Mouse (Mus musculus): ENCODE measurements at regions not wholly inside any gene's neighbourhood (a gene's known extent, or its start where the extent isn't known, plus 50 kb on each side); places are given as distances from the start of the nearest gene placed in this dataset.

GRCm38 (mm10) chr10:126664408-126665083, 236.6 kb downstream of the Atp23 start:
- Histone ChIP-seq H3K27ac (ENCODE audit: low read depth, low read length) (no peak overlapping the region), H3K9ac (ENCODE audit: low read depth, low read length) (no peak overlapping the region), H3K4me2 (replicated peaks; ENCODE audit: low read depth, low read length) (no peak overlapping the region), H3K27me3 (ENCODE audit: control insufficient read depth, insufficient read depth, low read length) (no peaks in the 10 kb centered on the region), H3K9me3 (ENCODE audit: control insufficient read depth, low read length) (peaks cover 4% of the 10 kb centered on the region; the same call in 1 of the 2 replicates), H3K4me3 (ENCODE audit: low read length) (no peak overlapping the region), H3K4me1 (ENCODE audit: control insufficient read depth, insufficient read depth, low read length) (no peaks in the 10 kb centered on the region), H3K36me3 (ENCODE audit: control insufficient read depth, insufficient read depth, low read length) (no peaks in the 10 kb centered on the region)
- no peak for ATAC-seq (ENCODE audit: low FRiP score, low TSS enrichment)
- 81% methylated on average over 13 of the region's 13 CpGs for WGBS

GRCm38 (mm10) chr10:126663461-126664013, 237.6 kb downstream of the Atp23 start:
- WGBS: 72% methylated on average over 15 of the region's 15 CpGs
- Histone ChIP-seq H3K27ac (ENCODE audit: low read depth, low read length) (no peak overlapping the region), H3K4me3 (ENCODE audit: low read length) (no peak overlapping the region), H3K36me3 (ENCODE audit: control insufficient read depth, insufficient read depth, low read length) (no peaks in the 10 kb centered on the region), H3K9ac (ENCODE audit: low read depth, low read length) (no peak overlapping the region), H3K4me2 (replicated peaks; ENCODE audit: low read depth, low read length) (no peak overlapping the region), H3K4me1 (ENCODE audit: control insufficient read depth, insufficient read depth, low read length) (no peaks in the 10 kb centered on the region), H3K27me3 (ENCODE audit: control insufficient read depth, insufficient read depth, low read length) (no peaks in the 10 kb centered on the region), H3K9me3 (ENCODE audit: control insufficient read depth, low read length) (peaks cover 4% of the 10 kb centered on the region; the same call in 1 of the 2 replicates)
- ATAC-seq (ENCODE audit: low FRiP score, low TSS enrichment): no peak

- Histone ChIP-seq H3K4me1 (ENCODE audit: control insufficient read depth, insufficient read depth, low read length) (no peaks in the 10 kb centered on the region), H3K27ac (ENCODE audit: low read depth, low read length) (no peak overlapping the region), H3K9ac (ENCODE audit: low read depth, low read length) (no peak overlapping the region), H3K36me3 (ENCODE audit: control insufficient read depth, insufficient read depth, low read length) (no peaks in the 10 kb centered on the region), H3K4me2 (replicated peaks; ENCODE audit: low read depth, low read length) (no peak overlapping the region), H3K4me3 (ENCODE audit: low read length) (no peak overlapping the region), H3K27me3 (ENCODE audit: control insufficient read depth, insufficient read depth, low read length) (no peaks in the 10 kb centered on the region), H3K9me3 (ENCODE audit: control insufficient read depth, low read length) (peaks cover 4% of the 10 kb centered on the region; the same call in 1 of the 2 replicates)
- ATAC-seq (ENCODE audit: low FRiP score, low TSS enrichment): no peak
- 91% methylated on average over 6 of the region's 6 CpGs for WGBS
Measured at GRCm38 (mm10) chr10:126662765-126663164, 238.4 kb downstream of the Atp23 start.

GRCm38 (mm10) chr10:126661095-126661615, 240.0 kb downstream of the Atp23 start:
- H3K4me2 ChIP-seq (replicated peaks; ENCODE audit: low read depth, low read length): no peak overlapping the region
- no peaks in the 10 kb centered on the region for H3K27me3 ChIP-seq (ENCODE audit: control insufficient read depth, insufficient read depth, low read length)
- peaks cover 4% of the 10 kb centered on the region; the same call in 1 of the 2 replicates for H3K9me3 ChIP-seq (ENCODE audit: control insufficient read depth, low read length)
- no peaks in the 10 kb centered on the region for H3K4me1 ChIP-seq (ENCODE audit: control insufficient read depth, insufficient read depth, low read length)
- no peak overlapping the region for H3K27ac ChIP-seq (ENCODE audit: low read depth, low read length)
- H3K36me3 ChIP-seq (ENCODE audit: control insufficient read depth, insufficient read depth, low read length): no peaks in the 10 kb centered on the region
- H3K4me3 ChIP-seq (ENCODE audit: low read length): no peak overlapping the region
- ATAC-seq (ENCODE audit: low FRiP score, low TSS enrichment): no peak
- 62% methylated on average over 5 of the region's 5 CpGs for WGBS
- no peak overlapping the region for H3K9ac ChIP-seq (ENCODE audit: low read depth, low read length)

GRCm38 (mm10) chr10:126660024-126660423, 241.1 kb downstream of the Atp23 start:
- Histone ChIP-seq H3K4me3 (ENCODE audit: low read length) (no peak overlapping the region), H3K27ac (ENCODE audit: low read depth, low read length) (no peak overlapping the region), H3K27me3 (ENCODE audit: control insufficient read depth, insufficient read depth, low read length) (no peaks in the 10 kb centered on the region), H3K4me2 (replicated peaks; ENCODE audit: low read depth, low read length) (no peak overlapping the region), H3K9me3 (ENCODE audit: control insufficient read depth, low read length) (peaks cover 4% of the 10 kb centered on the region; the same call in 1 of the 2 replicates), H3K36me3 (ENCODE audit: control insufficient read depth, insufficient read depth, low read length) (no peaks in the 10 kb centered on the region), H3K9ac (ENCODE audit: low read depth, low read length) (no peak overlapping the region), H3K4me1 (ENCODE audit: control insufficient read depth, insufficient read depth, low read length) (no peaks in the 10 kb centered on the region)
- no peak for ATAC-seq (ENCODE audit: low FRiP score, low TSS enrichment)
- WGBS: 83% methylated on average over 9 of the region's 9 CpGs

GRCm38 (mm10) chr10:126652693-126653092, 248.5 kb downstream of the Atp23 start:
- ATAC-seq (ENCODE audit: low FRiP score, low TSS enrichment): no peak
- H3K27ac ChIP-seq (ENCODE audit: low read depth, low read length): no peak overlapping the region
- H3K4me2 ChIP-seq (replicated peaks; ENCODE audit: low read depth, low read length): no peak overlapping the region
- no peak overlapping the region for H3K9ac ChIP-seq (ENCODE audit: low read depth, low read length)
- H3K4me3 ChIP-seq (ENCODE audit: low read length): no peak overlapping the region
- 83% methylated on average over 3 of the region's 3 CpGs for WGBS
- H3K27me3 ChIP-seq (ENCODE audit: control insufficient read depth, insufficient read depth, low read length): no peaks in the 10 kb centered on the region
- no peaks in the 10 kb centered on the region for H3K9me3 ChIP-seq (ENCODE audit: control insufficient read depth, low read length)
- H3K4me1 ChIP-seq (ENCODE audit: control insufficient read depth, insufficient read depth, low read length): no peaks in the 10 kb centered on the region
- no peaks in the 10 kb centered on the region for H3K36me3 ChIP-seq (ENCODE audit: control insufficient read depth, insufficient read depth, low read length)

- Histone ChIP-seq H3K36me3 (ENCODE audit: control insufficient read depth, insufficient read depth, low read length) (no peaks in the 10 kb centered on the region), H3K4me1 (ENCODE audit: control insufficient read depth, insufficient read depth, low read length) (0 out of 2 replicates have a peak, but pooled peaks cover 4% of the 10 kb centered on the region), H3K9me3 (ENCODE audit: control insufficient read depth, low read length) (no peaks in the 10 kb centered on the region), H3K4me2 (replicated peaks; ENCODE audit: low read depth, low read length) (no peak overlapping the region), H3K9ac (ENCODE audit: low read depth, low read length) (no peak overlapping the region), H3K27ac (ENCODE audit: low read depth, low read length) (no peak overlapping the region), H3K27me3 (ENCODE audit: control insufficient read depth, insufficient read depth, low read length) (no peaks in the 10 kb centered on the region), H3K4me3 (ENCODE audit: low read length) (no peak overlapping the region)
- no peak for ATAC-seq (ENCODE audit: low FRiP score, low TSS enrichment)
- WGBS: 67% methylated on average over 4 of the region's 4 CpGs
Measured at GRCm38 (mm10) chr10:126646587-126646986, 254.6 kb downstream of the Atp23 start.

GRCm38 (mm10) chr10:126641792-126642289, 259.3 kb downstream of the Atp23 start:
- ATAC-seq (ENCODE audit: low FRiP score, low TSS enrichment): peak; percentile 66; the same call in 1 of the 2 replicates
- Histone ChIP-seq H3K36me3 (ENCODE audit: control insufficient read depth, insufficient read depth, low read length) (no peaks in the 10 kb centered on the region), H3K9me3 (ENCODE audit: control insufficient read depth, low read length) (no peaks in the 10 kb centered on the region), H3K27ac (ENCODE audit: low read depth, low read length) (peak overlapping the region; percentile 42; the same call in 1 of the 2 replicates), H3K4me1 (ENCODE audit: control insufficient read depth, insufficient read depth, low read length) (peaks cover 10% of the 10 kb centered on the region; the same call in 1 of the 2 replicates), H3K4me3 (ENCODE audit: low read length) (no peak overlapping the region), H3K27me3 (ENCODE audit: control insufficient read depth, insufficient read depth, low read length) (no peaks in the 10 kb centered on the region), H3K9ac (ENCODE audit: low read depth, low read length) (no peak overlapping the region), H3K4me2 (replicated peaks; ENCODE audit: low read depth, low read length) (peak overlapping the region; percentile 15; the same call in 1 of the 2 replicates)
- WGBS: 18% methylated on average over 9 of the region's 9 CpGs

GRCm38 (mm10) chr10:126634731-126635130, 266.4 kb downstream of the Atp23 start:
- Histone ChIP-seq H3K4me1 (ENCODE audit: control insufficient read depth, insufficient read depth, low read length) (no peaks in the 10 kb centered on the region), H3K4me2 (replicated peaks; ENCODE audit: low read depth, low read length) (no peak overlapping the region), H3K4me3 (ENCODE audit: low read length) (no peak overlapping the region), H3K27ac (ENCODE audit: low read depth, low read length) (no peak overlapping the region), H3K9me3 (ENCODE audit: control insufficient read depth, low read length) (no peaks in the 10 kb centered on the region), H3K27me3 (ENCODE audit: control insufficient read depth, insufficient read depth, low read length) (no peaks in the 10 kb centered on the region), H3K9ac (ENCODE audit: low read depth, low read length) (no peak overlapping the region), H3K36me3 (ENCODE audit: control insufficient read depth, insufficient read depth, low read length) (no peaks in the 10 kb centered on the region)
- ATAC-seq (ENCODE audit: low FRiP score, low TSS enrichment): no peak
- 55% methylated on average over 13 of the region's 13 CpGs for WGBS
